Mouse (Mus musculus): ENCODE measurements around the gene Dmkn. TPM values are rescaled to one million over a fixed set of nuclear protein-coding genes. Genes with fewer than 3 reads are reported as not detected.
"Not testable (repeated sequence)": the region's sequence is repeated elsewhere in the genome, so short reads cannot be mapped to it uniquely, and the experiment has no call there.

Gene Dmkn
- polyA plus RNA-seq, 1 experiment from 2014 or later: 2.3 TPM

DNA sequence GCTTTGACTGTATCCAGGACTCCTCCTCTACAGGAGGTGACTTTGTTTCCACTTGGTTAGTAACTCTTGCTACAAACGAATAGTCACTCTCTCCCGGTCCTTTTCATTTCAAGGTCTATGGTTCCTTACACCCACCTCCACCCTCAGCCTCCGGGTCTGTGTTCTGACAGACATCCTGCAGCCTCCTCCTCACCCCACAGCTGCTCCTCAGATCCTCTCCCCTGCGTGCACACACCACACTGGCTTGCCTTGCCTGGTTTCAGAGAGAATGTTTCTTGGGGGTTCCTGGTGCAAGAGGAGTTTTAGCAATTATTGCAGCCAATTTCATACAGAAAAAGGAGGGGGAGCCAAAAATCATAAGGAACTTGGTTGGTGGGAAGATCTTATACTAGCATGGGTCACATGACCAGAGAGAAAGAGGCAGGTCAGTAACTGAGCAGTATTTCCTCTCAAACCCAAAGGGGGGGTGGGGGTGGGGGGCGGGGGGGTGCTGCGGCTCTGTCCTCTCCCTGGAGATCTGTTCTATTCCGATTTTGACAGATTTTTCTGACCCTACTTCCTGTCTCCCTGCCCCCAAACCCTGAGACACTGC lies 57.4 kb downstream of the Dmkn start:
- Histone ChIP-seq H3K4me2 (ENCODE audit: low read depth, low read length) (no peak overlapping the region), H3K27me3 (ENCODE audit: control insufficient read depth, insufficient read depth, low read length) (no peaks in the 10 kb centered on the region), H3K4me3 (ENCODE audit: low read depth, low read length) (no peak overlapping the region), H3K4me1 (ENCODE audit: control insufficient read depth, insufficient read depth, low read length) (no peaks in the 10 kb centered on the region), H3K9ac (replicated peaks; ENCODE audit: low read depth, low read length) (no peak overlapping the region), H3K9me3 (ENCODE audit: control insufficient read depth, low read length) (no peaks in the 10 kb centered on the region), H3K36me3 (ENCODE audit: control insufficient read depth, insufficient read depth, low read length) (no peaks in the 10 kb centered on the region), H3K27ac (ENCODE audit: low read depth, low read length) (no peak overlapping the region)
- WGBS: 70% methylated on average over 7 of the region's 7 CpGs
- ATAC-seq (ENCODE audit: low read depth): no peak

DNA sequence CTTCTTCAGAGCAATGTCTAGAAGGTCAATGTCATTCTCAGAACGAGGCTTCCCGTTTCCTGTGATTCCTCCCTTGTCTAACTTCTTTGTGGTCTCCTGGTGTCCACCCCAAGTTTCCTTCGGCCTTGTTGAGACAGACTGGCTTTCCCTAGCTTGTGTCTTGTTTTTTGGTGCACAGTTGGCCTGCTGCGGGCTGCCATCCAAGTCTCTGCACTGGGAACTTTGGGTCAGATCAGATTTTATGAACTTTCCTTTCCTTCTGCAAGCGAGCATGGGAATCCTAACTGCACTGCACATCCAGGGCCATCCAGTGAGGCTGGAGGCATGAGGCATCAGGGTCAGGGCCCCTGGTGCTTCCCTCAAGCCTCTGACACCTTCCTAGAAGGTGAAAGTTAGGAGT lies 58.0 kb downstream of the Dmkn start:
- Histone ChIP-seq H3K27me3 (ENCODE audit: control insufficient read depth, insufficient read depth, low read length) (no peaks in the 10 kb centered on the region), H3K4me3 (ENCODE audit: low read depth, low read length) (no peak overlapping the region), H3K9ac (replicated peaks; ENCODE audit: low read depth, low read length) (no peak overlapping the region), H3K36me3 (ENCODE audit: control insufficient read depth, insufficient read depth, low read length) (no peaks in the 10 kb centered on the region), H3K27ac (ENCODE audit: low read depth, low read length) (no peak overlapping the region), H3K4me1 (ENCODE audit: control insufficient read depth, insufficient read depth, low read length) (no peaks in the 10 kb centered on the region), H3K4me2 (ENCODE audit: low read depth, low read length) (no peak overlapping the region), H3K9me3 (ENCODE audit: control insufficient read depth, low read length) (no peaks in the 10 kb centered on the region)
- 68% methylated on average over 5 of the region's 5 CpGs for WGBS
- no peak for ATAC-seq (ENCODE audit: low read depth)

DNA sequence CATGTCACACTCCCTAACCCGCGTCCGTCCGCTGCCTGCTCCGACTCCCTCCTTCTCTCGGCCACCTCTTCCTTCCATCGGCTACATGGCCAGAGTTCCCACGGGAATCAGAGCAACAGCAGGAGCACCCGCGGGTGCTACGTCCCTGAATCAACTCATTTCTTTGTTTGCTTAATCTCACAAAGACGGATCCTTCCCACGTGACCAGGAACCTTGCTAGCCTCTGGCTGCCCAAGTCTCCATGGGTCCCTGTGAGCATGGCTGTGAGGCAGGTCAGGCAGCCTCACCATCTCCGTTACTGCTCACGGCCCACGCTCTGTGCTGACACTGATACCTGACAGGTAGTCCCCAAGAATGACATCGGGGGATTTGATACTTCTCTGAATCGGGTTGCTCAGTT lies 60.1 kb downstream of the Dmkn start, which contains the start of gene Ffar2:
Gene Ffar2 (minus strand): TSS at position 101 of the 400 bp plus-strand sequence.
- no peak within 1 kb of the TSS for H3K4me3 ChIP-seq (ENCODE audit: low read depth, low read length)
- H3K4me2 ChIP-seq (ENCODE audit: low read depth, low read length): no peak within 1 kb of the TSS
- no peaks in the 10 kb centered on the region for H3K36me3 ChIP-seq (ENCODE audit: control insufficient read depth, insufficient read depth, low read length)
- H3K9me3 ChIP-seq (ENCODE audit: control insufficient read depth, low read length): no peaks in the 10 kb centered on the region
- H3K9ac ChIP-seq (replicated peaks; ENCODE audit: low read depth, low read length): no peak within 1 kb of the TSS
- no peak for ATAC-seq (ENCODE audit: low read depth)
- no peaks in the 10 kb centered on the region for H3K27me3 ChIP-seq (ENCODE audit: control insufficient read depth, insufficient read depth, low read length)
- 95% methylated on average over 18 of the region's 18 CpGs for WGBS
- H3K4me1 ChIP-seq (ENCODE audit: control insufficient read depth, insufficient read depth, low read length): no peaks in the 10 kb centered on the region
- no peak within 1 kb of the TSS for H3K27ac ChIP-seq (ENCODE audit: low read depth, low read length)

DNA sequence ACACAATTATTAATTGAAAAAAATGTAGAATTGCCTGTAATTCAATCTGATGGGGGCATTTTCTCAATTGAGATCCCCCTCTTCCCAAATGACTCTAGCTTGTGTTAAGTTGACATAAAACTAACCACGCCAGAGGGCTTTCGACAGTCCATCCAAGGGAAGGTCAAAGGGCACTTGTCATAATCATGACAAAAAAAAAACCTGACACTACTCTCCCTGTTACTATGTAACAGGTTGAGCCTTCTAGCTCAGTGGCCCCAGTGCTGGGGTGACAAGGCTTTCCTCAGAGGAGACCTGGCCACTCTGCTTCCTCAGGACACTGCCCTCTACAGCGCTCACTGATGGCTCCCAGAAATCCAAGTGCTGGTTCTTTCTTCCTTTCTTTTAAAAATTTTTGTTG lies 60.8 kb downstream of the Dmkn start:
- Histone ChIP-seq H3K27ac (ENCODE audit: low read depth, low read length) (no peak overlapping the region), H3K36me3 (ENCODE audit: control insufficient read depth, insufficient read depth, low read length) (no peaks in the 10 kb centered on the region), H3K9me3 (ENCODE audit: control insufficient read depth, low read length) (no peaks in the 10 kb centered on the region), H3K9ac (replicated peaks; ENCODE audit: low read depth, low read length) (no peak overlapping the region), H3K27me3 (ENCODE audit: control insufficient read depth, insufficient read depth, low read length) (no peaks in the 10 kb centered on the region), H3K4me3 (ENCODE audit: low read depth, low read length) (no peak overlapping the region), H3K4me2 (ENCODE audit: low read depth, low read length) (no peak overlapping the region), H3K4me1 (ENCODE audit: control insufficient read depth, insufficient read depth, low read length) (no peaks in the 10 kb centered on the region)
- WGBS: 93% methylated on average over 3 of the region's 3 CpGs
- ATAC-seq (ENCODE audit: low read depth): no peak

DNA sequence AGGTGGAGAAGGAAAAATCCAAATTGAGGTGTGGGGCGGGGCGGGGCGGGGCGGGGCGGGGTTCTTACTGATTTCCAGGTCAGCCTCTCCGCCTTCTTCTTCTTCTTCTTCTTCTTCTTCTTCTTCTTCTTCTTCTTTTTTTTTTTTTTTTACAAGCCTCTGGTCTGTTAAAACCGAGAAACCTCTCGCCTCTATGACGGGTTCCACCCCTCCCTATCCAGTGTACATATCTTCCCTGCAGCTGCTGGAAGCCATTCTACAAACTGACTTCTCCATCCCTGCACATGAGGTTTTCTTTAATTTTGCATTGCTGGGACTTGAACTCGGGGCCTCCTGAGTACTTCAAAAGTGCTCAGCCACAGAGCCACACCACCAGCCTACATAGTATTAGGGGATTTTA lies 63.1 kb downstream of the Dmkn start:
- Histone ChIP-seq H3K4me1 (ENCODE audit: control insufficient read depth, insufficient read depth, low read length) (no peaks in the 10 kb centered on the region), H3K4me2 (ENCODE audit: low read depth, low read length) (no peak overlapping the region), H3K9ac (replicated peaks; ENCODE audit: low read depth, low read length) (no peak overlapping the region), H3K36me3 (ENCODE audit: control insufficient read depth, insufficient read depth, low read length) (no peaks in the 10 kb centered on the region), H3K4me3 (ENCODE audit: low read depth, low read length) (no peak overlapping the region), H3K27me3 (ENCODE audit: control insufficient read depth, insufficient read depth, low read length) (no peaks in the 10 kb centered on the region), H3K9me3 (ENCODE audit: control insufficient read depth, low read length) (no peaks in the 10 kb centered on the region), H3K27ac (ENCODE audit: low read depth, low read length) (no peak overlapping the region)
- WGBS: 88% methylated on average over 10 of the region's 10 CpGs
- no peak for ATAC-seq (ENCODE audit: low read depth)

DNA sequence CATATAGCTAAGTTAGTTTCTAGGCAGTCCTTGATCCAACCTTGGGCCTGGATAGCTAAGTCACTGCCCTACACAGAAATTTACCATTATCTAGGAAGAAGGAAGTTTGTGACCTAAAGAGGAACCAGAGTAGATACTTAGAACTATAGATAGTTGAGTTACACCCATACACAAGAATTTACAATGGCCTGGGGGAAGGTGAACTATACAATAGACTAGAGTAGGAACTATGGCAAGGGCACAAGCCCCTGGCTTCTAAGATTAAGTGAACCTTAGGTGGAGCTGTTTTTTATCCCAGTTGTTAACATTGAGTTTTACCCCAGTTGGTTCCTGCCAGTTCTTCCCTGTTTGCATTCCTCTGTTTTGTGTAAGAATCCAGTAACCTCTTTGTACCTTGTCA lies 65.3 kb downstream of the Dmkn start:
- not testable (repeated sequence) for H3K36me3 ChIP-seq (ENCODE audit: control insufficient read depth, insufficient read depth, low read length); H3K4me3 ChIP-seq (ENCODE audit: low read depth, low read length); H3K4me1 ChIP-seq (ENCODE audit: control insufficient read depth, insufficient read depth, low read length); H3K9ac ChIP-seq (replicated peaks; ENCODE audit: low read depth, low read length); H3K27me3 ChIP-seq (ENCODE audit: control insufficient read depth, insufficient read depth, low read length); H3K9me3 ChIP-seq (ENCODE audit: control insufficient read depth, low read length); ATAC-seq (ENCODE audit: low read depth); H3K4me2 ChIP-seq (ENCODE audit: low read depth, low read length); H3K27ac ChIP-seq (ENCODE audit: low read depth, low read length)

DNA sequence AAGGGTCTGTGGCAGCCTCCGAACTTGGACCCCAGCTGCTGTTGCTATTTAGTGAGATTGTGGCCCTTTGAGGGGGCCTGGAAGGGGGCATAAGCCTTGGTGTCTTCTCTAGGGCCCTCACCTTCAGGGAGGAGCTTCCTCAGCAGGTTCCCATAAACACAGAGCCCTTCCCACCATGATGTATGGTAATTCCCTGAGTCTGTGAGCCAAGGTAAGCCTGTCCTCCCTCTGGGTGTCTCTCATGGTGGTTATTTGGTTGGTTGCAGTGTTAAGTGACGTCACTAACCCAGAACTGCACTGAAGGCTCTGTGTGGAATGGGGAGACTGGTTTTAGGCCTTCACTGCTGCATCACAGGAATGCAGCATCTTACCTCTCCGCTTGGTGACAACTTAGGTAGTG lies 65.9 kb downstream of the Dmkn start:
- no peak for ATAC-seq (ENCODE audit: low read depth)
- no peaks in the 10 kb centered on the region for H3K27me3 ChIP-seq (ENCODE audit: control insufficient read depth, insufficient read depth, low read length)
- H3K4me1 ChIP-seq (ENCODE audit: control insufficient read depth, insufficient read depth, low read length): no peaks in the 10 kb centered on the region
- H3K4me3 ChIP-seq (ENCODE audit: low read depth, low read length): no peak overlapping the region
- WGBS: 69% methylated on average over 3 of the region's 3 CpGs
- no peaks in the 10 kb centered on the region for H3K9me3 ChIP-seq (ENCODE audit: control insufficient read depth, low read length)
- H3K4me2 ChIP-seq (ENCODE audit: low read depth, low read length): no peak overlapping the region
- no peak overlapping the region for H3K9ac ChIP-seq (replicated peaks; ENCODE audit: low read depth, low read length)
- no peak overlapping the region for H3K27ac ChIP-seq (ENCODE audit: low read depth, low read length)
- H3K36me3 ChIP-seq (ENCODE audit: control insufficient read depth, insufficient read depth, low read length): no peaks in the 10 kb centered on the region

Other genes starting within 250 kb of the Dmkn start
- 110 and 111 TPM in 2 replicates for gene Arhgap33, start 228.7 kb upstream of the Dmkn start, polyA plus RNA-seq (2014; fragmentation: Nextera tagmentation; extraction: Ambion mirVana)
- 7.0 and 8.4 TPM in 2 replicates for gene Hspb6, start 211.6 kb upstream of the Dmkn start, polyA plus RNA-seq (2014; fragmentation: Nextera tagmentation; extraction: Ambion mirVana)
- 9.3 and 11.1 TPM in 2 replicates for gene Proser3, start 211.5 kb upstream of the Dmkn start, polyA plus RNA-seq (2014; fragmentation: Nextera tagmentation; extraction: Ambion mirVana)
- 55.4 and 57.4 TPM in 2 replicates for gene Lin37, start 203.9 kb upstream of the Dmkn start, polyA plus RNA-seq (2014; fragmentation: Nextera tagmentation; extraction: Ambion mirVana)
- 99.4 and 99.6 TPM in 2 replicates for gene U2af1l4, start 200.5 kb upstream of the Dmkn start, polyA plus RNA-seq (2014; fragmentation: Nextera tagmentation; extraction: Ambion mirVana)
- gene Gm49396, start 200.4 kb upstream of the Dmkn start, polyA plus RNA-seq (2014; fragmentation: Nextera tagmentation; extraction: Ambion mirVana): 8.1 and 9.4 TPM in 2 replicates
- gene Psenen, start 200.1 kb upstream of the Dmkn start, polyA plus RNA-seq (2014; fragmentation: Nextera tagmentation; extraction: Ambion mirVana): 111 and 126 TPM in 2 replicates
- gene Igflr1, start 198.3 kb upstream of the Dmkn start, polyA plus RNA-seq (2014; fragmentation: Nextera tagmentation; extraction: Ambion mirVana): 2.8 and 3.7 TPM in 2 replicates
- gene Kmt2b, start 175.0 kb upstream of the Dmkn start, polyA plus RNA-seq (2014; fragmentation: Nextera tagmentation; extraction: Ambion mirVana): 13.6 and 14.6 TPM in 2 replicates
- 0.30 and 0.35 TPM in 2 replicates for gene Zbtb32, start 164.8 kb upstream of the Dmkn start, polyA plus RNA-seq (2014; fragmentation: Nextera tagmentation; extraction: Ambion mirVana)
- gene Upk1a, start 150.9 kb upstream of the Dmkn start, polyA plus RNA-seq (2014; fragmentation: Nextera tagmentation; extraction: Ambion mirVana): 0.43 and 0.62 TPM in 2 replicates
- 1,118 and 1,342 TPM in 2 replicates for gene Cox6b1, start 137.6 kb upstream of the Dmkn start, polyA plus RNA-seq (2014; fragmentation: Nextera tagmentation; extraction: Ambion mirVana)
- not detected in 2 replicates for gene Etv2, start 127.9 kb upstream of the Dmkn start, polyA plus RNA-seq (2014; fragmentation: Nextera tagmentation; extraction: Ambion mirVana)
- gene Rbm42, start 113.4 kb upstream of the Dmkn start, polyA plus RNA-seq (2014; fragmentation: Nextera tagmentation; extraction: Ambion mirVana): 98.3 and 110 TPM in 2 replicates
- 22.4 and 23.9 TPM in 2 replicates for gene Haus5, start 98.8 kb upstream of the Dmkn start, polyA plus RNA-seq (2014; fragmentation: Nextera tagmentation; extraction: Ambion mirVana)
- gene Pmis2, start 92.2 kb upstream of the Dmkn start, polyA plus RNA-seq (2014; fragmentation: Nextera tagmentation; extraction: Ambion mirVana): not detected in 2 replicates
- gene 2200002J24Rik, start 64.8 kb upstream of the Dmkn start, polyA plus RNA-seq (2014; fragmentation: Nextera tagmentation; extraction: Ambion mirVana): not detected in 2 replicates
- 1.9 and 2.9 TPM in 2 replicates for gene Atp4a, start 51.5 kb upstream of the Dmkn start, polyA plus RNA-seq (2014; fragmentation: Nextera tagmentation; extraction: Ambion mirVana)
- gene Tmem147, start 34.2 kb upstream of the Dmkn start, polyA plus RNA-seq (2014; fragmentation: Nextera tagmentation; extraction: Ambion mirVana): 286 and 323 TPM in 2 replicates
- 0.90 and 1.2 TPM in 2 replicates for gene Gapdhs, start 20.1 kb upstream of the Dmkn start, polyA plus RNA-seq (2014; fragmentation: Nextera tagmentation; extraction: Ambion mirVana)
- gene Sbsn, start 12.3 kb upstream of the Dmkn start, polyA plus RNA-seq (2014; fragmentation: Nextera tagmentation; extraction: Ambion mirVana): 1.7 and 2.0 TPM in 2 replicates
- gene Krtdap, start 24.1 kb downstream of the Dmkn start, polyA plus RNA-seq (2014; fragmentation: Nextera tagmentation; extraction: Ambion mirVana): 0.88 TPM in 1 of 2 replicates, not detected in the other
- gene Ffar2, start 60.0 kb downstream of the Dmkn start, polyA plus RNA-seq (2014; fragmentation: Nextera tagmentation; extraction: Ambion mirVana): 0.24 and 0.35 TPM in 2 replicates
- gene Ffar3, start 92.4 kb downstream of the Dmkn start, polyA plus RNA-seq (2014; fragmentation: Nextera tagmentation; extraction: Ambion mirVana): not detected in 2 replicates
- not detected in 2 replicates for gene Ffar1, start 97.8 kb downstream of the Dmkn start, polyA plus RNA-seq (2014; fragmentation: Nextera tagmentation; extraction: Ambion mirVana)
- gene Cd22, start 116.6 kb downstream of the Dmkn start, polyA plus RNA-seq (2014; fragmentation: Nextera tagmentation; extraction: Ambion mirVana): not detected in 2 replicates
- gene Mag, start 151.1 kb downstream of the Dmkn start, polyA plus RNA-seq (2014; fragmentation: Nextera tagmentation; extraction: Ambion mirVana): 2.4 and 2.5 TPM in 2 replicates
- not detected in 2 replicates for gene Hamp2, start 160.9 kb downstream of the Dmkn start, polyA plus RNA-seq (2014; fragmentation: Nextera tagmentation; extraction: Ambion mirVana)
- not detected in 2 replicates for gene Hamp, start 180.3 kb downstream of the Dmkn start, polyA plus RNA-seq (2014; fragmentation: Nextera tagmentation; extraction: Ambion mirVana)
- gene Usf2, start 193.0 kb downstream of the Dmkn start, polyA plus RNA-seq (2014; fragmentation: Nextera tagmentation; extraction: Ambion mirVana): 28.2 and 28.9 TPM in 2 replicates
- 10.2 and 15.3 TPM in 2 replicates for gene Lsr, start 209.7 kb downstream of the Dmkn start, polyA plus RNA-seq (2014; fragmentation: Nextera tagmentation; extraction: Ambion mirVana)
- 0.40 and 0.44 TPM in 2 replicates for gene Fam187b, start 210.0 kb downstream of the Dmkn start, polyA plus RNA-seq (2014; fragmentation: Nextera tagmentation; extraction: Ambion mirVana)